Mouse (Mus musculus): ENCODE data around the gene Zfp704. TPM values are rescaled to one million over a fixed set of nuclear protein-coding genes. Genes with fewer than 3 reads are reported as not detected.

Zfp704 gene
- polyA plus RNA-seq, 1 experiment from 2014 or later: 8.1 TPM

GRCm38 (mm10) chr3:9604941-9605340 lies 4.9 kb downstream of the Zfp704 start:
- WGBS: 88% methylated on average over 7 of the region's 7 CpGs
- no peak overlapping the region for H3K4me2 ChIP-seq (ENCODE audit: low read depth, low read length, severe bottlenecking)
- ATAC-seq (replicated peaks; ENCODE audit: low FRiP score): no peak
- H3K4me1 ChIP-seq (replicated peaks; ENCODE audit: control insufficient read depth, insufficient read depth, low read length): peaks cover 5% of the 10 kb centered on the region; the same call in 1 of the 2 replicates
- H3K36me3 ChIP-seq (ENCODE audit: control insufficient read depth, insufficient read depth, low read length): no peaks in the 10 kb centered on the region
- H3K27ac ChIP-seq (ENCODE audit: low read depth, low read length): no peak overlapping the region
- H3K27me3 ChIP-seq (ENCODE audit: control insufficient read depth, insufficient read depth, low read length): no peaks in the 10 kb centered on the region
- no peaks in the 10 kb centered on the region for H3K9me3 ChIP-seq (ENCODE audit: control insufficient read depth, low read length)
- H3K9ac ChIP-seq (ENCODE audit: low read length): no peak overlapping the region
- no peak overlapping the region for H3K4me3 ChIP-seq (ENCODE audit: low read depth, low read length)
- DNase-seq (ENCODE audit: low spot score): no peak

GRCm38 (mm10) chr3:9603866-9604265 lies 6.0 kb downstream of the Zfp704 start:
- no peak overlapping the region for H3K4me2 ChIP-seq (ENCODE audit: low read depth, low read length, severe bottlenecking)
- H3K36me3 ChIP-seq (ENCODE audit: control insufficient read depth, insufficient read depth, low read length): no peaks in the 10 kb centered on the region
- ATAC-seq (replicated peaks; ENCODE audit: low FRiP score): no peak
- WGBS: 88% methylated on average over 4 of the region's 4 CpGs
- peaks cover 5% of the 10 kb centered on the region; the same call in 1 of the 2 replicates for H3K4me1 ChIP-seq (replicated peaks; ENCODE audit: control insufficient read depth, insufficient read depth, low read length)
- H3K9ac ChIP-seq (ENCODE audit: low read length): no peak overlapping the region
- no peaks in the 10 kb centered on the region for H3K9me3 ChIP-seq (ENCODE audit: control insufficient read depth, low read length)
- no peaks in the 10 kb centered on the region for H3K27me3 ChIP-seq (ENCODE audit: control insufficient read depth, insufficient read depth, low read length)
- DNase-seq (ENCODE audit: low spot score): peak; percentile 13
- no peak overlapping the region for H3K4me3 ChIP-seq (ENCODE audit: low read depth, low read length)
- no peak overlapping the region for H3K27ac ChIP-seq (ENCODE audit: low read depth, low read length)

DNA sequence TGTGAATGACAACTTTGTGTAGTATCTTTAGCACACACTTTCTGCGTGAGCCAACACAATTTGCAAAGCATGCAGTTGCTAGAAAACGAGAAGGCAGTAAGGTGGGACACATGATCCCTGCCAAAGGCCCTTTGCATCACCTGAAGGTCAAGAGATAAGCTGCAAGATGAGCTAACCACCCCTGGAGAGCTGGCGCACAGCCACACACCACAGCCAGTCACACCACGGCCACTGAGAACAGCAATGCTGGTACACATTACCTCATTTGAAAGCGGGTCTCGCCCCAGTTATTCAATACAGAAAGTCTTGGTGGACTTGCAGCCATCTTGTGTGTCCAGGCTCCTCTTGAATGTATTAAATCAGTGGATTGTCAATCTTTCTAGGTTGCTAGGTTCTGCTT lies 9.3 kb downstream of the Zfp704 start:
- H3K4me2 ChIP-seq (ENCODE audit: low read depth, low read length, severe bottlenecking): no peak overlapping the region
- no peaks in the 10 kb centered on the region for H3K27me3 ChIP-seq (ENCODE audit: control insufficient read depth, insufficient read depth, low read length)
- H3K9ac ChIP-seq (ENCODE audit: low read length): no peak overlapping the region
- H3K36me3 ChIP-seq (ENCODE audit: control insufficient read depth, insufficient read depth, low read length): no peaks in the 10 kb centered on the region
- no peak overlapping the region for H3K4me3 ChIP-seq (ENCODE audit: low read depth, low read length)
- WGBS: 83% methylated on average over 6 of the region's 6 CpGs
- ATAC-seq (replicated peaks; ENCODE audit: low FRiP score) (no peak), DNase-seq (ENCODE audit: low spot score) (no peak)
- H3K9me3 ChIP-seq (ENCODE audit: control insufficient read depth, low read length): no peaks in the 10 kb centered on the region
- no peak overlapping the region for H3K27ac ChIP-seq (ENCODE audit: low read depth, low read length)
- H3K4me1 ChIP-seq (replicated peaks; ENCODE audit: control insufficient read depth, insufficient read depth, low read length): no peaks in the 10 kb centered on the region; the same call in 1 of the 2 replicates

GRCm38 (mm10) chr3:9599738-9600410 lies 10.0 kb downstream of the Zfp704 start:
- H3K4me1 ChIP-seq (replicated peaks; ENCODE audit: control insufficient read depth, insufficient read depth, low read length): no peaks in the 10 kb centered on the region; the same call in 1 of the 2 replicates
- H3K4me3 ChIP-seq (ENCODE audit: low read depth, low read length): no peak overlapping the region
- 85% methylated on average over 11 of the region's 11 CpGs for whole genome bisulfite sequencing
- H3K36me3 ChIP-seq (ENCODE audit: control insufficient read depth, insufficient read depth, low read length): no peaks in the 10 kb centered on the region
- ATAC-seq (replicated peaks; ENCODE audit: low FRiP score): no peak
- H3K4me2 ChIP-seq (ENCODE audit: low read depth, low read length, severe bottlenecking): no peak overlapping the region
- H3K27ac ChIP-seq (ENCODE audit: low read depth, low read length): no peak overlapping the region
- no peaks in the 10 kb centered on the region for H3K27me3 ChIP-seq (ENCODE audit: control insufficient read depth, insufficient read depth, low read length)
- no peak overlapping the region for H3K9ac ChIP-seq (ENCODE audit: low read length)
- DNase-seq (ENCODE audit: low spot score): no peak
- H3K9me3 ChIP-seq (ENCODE audit: control insufficient read depth, low read length): no peaks in the 10 kb centered on the region

DNA sequence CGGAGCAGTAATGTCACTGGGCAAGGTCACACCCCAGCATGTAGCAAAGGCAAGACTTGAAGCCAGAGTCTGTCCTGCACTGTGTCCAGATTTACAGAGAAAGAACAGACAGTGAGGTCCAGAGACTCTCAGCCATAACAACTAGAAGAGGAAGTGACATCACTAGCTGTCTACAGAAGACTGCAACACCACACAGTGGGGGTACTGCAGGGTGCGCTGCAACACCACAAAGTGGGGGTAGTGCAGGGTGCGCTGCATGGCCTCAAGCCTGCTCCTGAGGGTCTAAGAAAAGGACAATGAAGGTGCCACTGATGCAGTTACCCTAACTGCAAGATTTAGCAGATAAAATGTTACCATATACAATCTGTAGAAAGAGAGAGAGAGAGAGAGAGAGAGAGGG lies 11.8 kb downstream of the Zfp704 start:
- peak; percentile 25 for DNase-seq (ENCODE audit: low spot score)
- Histone ChIP-seq H3K4me1 (replicated peaks; ENCODE audit: control insufficient read depth, insufficient read depth, low read length) (no peaks in the 10 kb centered on the region; the same call in 1 of the 2 replicates), H3K4me2 (ENCODE audit: low read depth, low read length, severe bottlenecking) (no peak overlapping the region), H3K27ac (ENCODE audit: low read depth, low read length) (no peak overlapping the region), H3K27me3 (ENCODE audit: control insufficient read depth, insufficient read depth, low read length) (no peaks in the 10 kb centered on the region), H3K9me3 (ENCODE audit: control insufficient read depth, low read length) (no peaks in the 10 kb centered on the region), H3K4me3 (ENCODE audit: low read depth, low read length) (no peak overlapping the region), H3K9ac (ENCODE audit: low read length) (no peak overlapping the region), H3K36me3 (ENCODE audit: control insufficient read depth, insufficient read depth, low read length) (no peaks in the 10 kb centered on the region)
- WGBS: 89% methylated on average over 3 of the region's 3 CpGs
- ATAC-seq (replicated peaks; ENCODE audit: low FRiP score): no peak

- Histone ChIP-seq H3K4me1 (replicated peaks; ENCODE audit: control insufficient read depth, insufficient read depth, low read length) (no peaks in the 10 kb centered on the region), H3K4me3 (ENCODE audit: low read depth, low read length) (no peak overlapping the region), H3K27ac (ENCODE audit: low read depth, low read length) (no peak overlapping the region), H3K36me3 (ENCODE audit: control insufficient read depth, insufficient read depth, low read length) (no peaks in the 10 kb centered on the region), H3K4me2 (ENCODE audit: low read depth, low read length, severe bottlenecking) (no peak overlapping the region), H3K27me3 (ENCODE audit: control insufficient read depth, insufficient read depth, low read length) (no peaks in the 10 kb centered on the region), H3K9me3 (ENCODE audit: control insufficient read depth, low read length) (no peaks in the 10 kb centered on the region), H3K9ac (ENCODE audit: low read length) (no peak overlapping the region)
- WGBS: 80% methylated on average over 7 of the region's 7 CpGs
- ATAC-seq (replicated peaks; ENCODE audit: low FRiP score) (no peak), DNase-seq (ENCODE audit: low spot score) (no peak)
Observed at GRCm38 (mm10) chr3:9594457-9594856, 15.4 kb downstream of the Zfp704 start.

GRCm38 (mm10) chr3:9593832-9594231 lies 16.1 kb downstream of the Zfp704 start:
- DNase-seq (ENCODE audit: low spot score) (no peak), ATAC-seq (replicated peaks; ENCODE audit: low FRiP score) (no peak)
- no peak overlapping the region for H3K4me2 ChIP-seq (ENCODE audit: low read depth, low read length, severe bottlenecking)
- WGBS: 80% methylated on average over 2 of the region's 2 CpGs
- H3K9me3 ChIP-seq (ENCODE audit: control insufficient read depth, low read length): no peaks in the 10 kb centered on the region
- H3K27me3 ChIP-seq (ENCODE audit: control insufficient read depth, insufficient read depth, low read length): no peaks in the 10 kb centered on the region
- H3K36me3 ChIP-seq (ENCODE audit: control insufficient read depth, insufficient read depth, low read length): no peaks in the 10 kb centered on the region
- H3K4me3 ChIP-seq (ENCODE audit: low read depth, low read length): no peak overlapping the region
- no peak overlapping the region for H3K27ac ChIP-seq (ENCODE audit: low read depth, low read length)
- no peaks in the 10 kb centered on the region for H3K4me1 ChIP-seq (replicated peaks; ENCODE audit: control insufficient read depth, insufficient read depth, low read length)
- H3K9ac ChIP-seq (ENCODE audit: low read length): no peak overlapping the region

DNA sequence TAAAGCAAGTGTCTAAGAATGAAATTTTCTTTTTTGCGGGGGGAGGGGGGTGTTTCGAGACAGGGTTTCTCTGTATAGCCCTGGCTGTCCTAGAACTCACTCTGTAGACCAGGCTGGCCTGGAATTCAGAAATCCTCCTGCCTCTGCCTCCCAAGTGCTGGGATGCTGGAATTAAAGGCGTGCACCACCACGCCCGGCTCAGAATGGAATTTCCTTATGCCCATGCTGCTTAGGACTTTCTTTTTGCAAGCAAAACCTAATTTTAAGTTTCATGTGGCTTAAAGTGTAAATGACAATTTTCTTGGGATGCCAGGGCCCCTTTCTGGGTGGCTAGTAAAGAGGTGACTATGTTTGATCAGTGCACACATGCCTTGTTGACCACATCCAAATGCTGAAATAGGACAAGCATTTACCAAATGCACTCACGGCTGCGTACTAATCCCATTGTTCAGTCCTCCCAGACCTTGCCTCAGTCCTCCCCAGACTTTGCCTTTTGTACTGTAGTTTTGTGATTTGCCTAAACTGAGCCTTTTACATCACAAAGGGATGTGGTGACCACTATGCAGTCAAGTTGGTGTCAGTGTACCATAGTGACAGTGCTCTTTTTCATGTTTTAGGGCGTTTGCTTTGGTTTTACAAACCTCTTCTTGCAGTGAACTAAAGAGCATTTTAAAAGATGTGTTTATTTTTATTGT lies 18.3 kb downstream of the Zfp704 start:
- Histone ChIP-seq H3K4me3 (ENCODE audit: low read depth, low read length) (no peak overlapping the region), H3K9me3 (ENCODE audit: control insufficient read depth, low read length) (no peaks in the 10 kb centered on the region), H3K4me2 (ENCODE audit: low read depth, low read length, severe bottlenecking) (no peak overlapping the region), H3K9ac (ENCODE audit: low read length) (no peak overlapping the region), H3K27me3 (ENCODE audit: control insufficient read depth, insufficient read depth, low read length) (no peaks in the 10 kb centered on the region), H3K4me1 (replicated peaks; ENCODE audit: control insufficient read depth, insufficient read depth, low read length) (no peaks in the 10 kb centered on the region), H3K27ac (ENCODE audit: low read depth, low read length) (no peak overlapping the region), H3K36me3 (ENCODE audit: control insufficient read depth, insufficient read depth, low read length) (no peaks in the 10 kb centered on the region)
- DNase-seq (ENCODE audit: low spot score) (peak; percentile 21), ATAC-seq (replicated peaks; ENCODE audit: low FRiP score) (no peak)
- 92% methylated on average over 8 of the region's 8 CpGs for WGBS

DNA sequence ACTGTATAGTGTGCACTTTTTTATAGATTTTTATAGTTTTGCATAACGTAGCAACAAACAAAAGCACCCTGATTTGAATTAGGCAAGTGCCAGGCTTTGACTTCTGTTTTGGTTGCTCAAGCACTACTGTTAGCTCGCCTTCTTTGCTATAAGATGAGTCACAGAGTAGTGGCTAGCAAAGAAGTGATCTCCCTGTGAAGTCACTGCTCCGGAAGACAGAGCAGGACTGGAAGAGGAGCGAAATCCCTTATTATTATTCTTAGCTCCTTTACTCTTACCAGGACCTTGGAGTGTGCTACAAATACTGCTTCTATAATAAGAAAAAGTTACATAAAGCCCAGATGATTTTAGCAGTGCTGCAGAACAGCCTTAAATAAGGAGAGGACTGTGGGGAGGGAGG lies 21.2 kb downstream of the Zfp704 start:
- Histone ChIP-seq H3K9me3 (ENCODE audit: control insufficient read depth, low read length) (no peaks in the 10 kb centered on the region), H3K27me3 (ENCODE audit: control insufficient read depth, insufficient read depth, low read length) (no peaks in the 10 kb centered on the region), H3K4me2 (ENCODE audit: low read depth, low read length, severe bottlenecking) (no peak overlapping the region), H3K36me3 (ENCODE audit: control insufficient read depth, insufficient read depth, low read length) (no peaks in the 10 kb centered on the region), H3K9ac (ENCODE audit: low read length) (no peak overlapping the region), H3K4me3 (ENCODE audit: low read depth, low read length) (no peak overlapping the region), H3K4me1 (replicated peaks; ENCODE audit: control insufficient read depth, insufficient read depth, low read length) (no peaks in the 10 kb centered on the region), H3K27ac (ENCODE audit: low read depth, low read length) (no peak overlapping the region)
- ATAC-seq (replicated peaks; ENCODE audit: low FRiP score) (no peak), DNase-seq (ENCODE audit: low spot score) (no peak)
- 87% methylated on average over 4 of the region's 4 CpGs for WGBS
